Mouse (Mus musculus): ENCODE results near the gene Cdc14a. TPM values are rescaled to one million over a fixed set of nuclear protein-coding genes. Genes with fewer than 3 reads are reported as not detected.

Cdc14a gene
- polyA plus RNA-seq, 1 experiment from 2014 or later, result 15.7 TPM

Other genes starting within 250 kb of the Cdc14a start
- 2.1 and 3.7 TPM in 2 replicates for gene Gpr88, start 170.5 kb downstream of the Cdc14a start, polyA plus RNA-seq (2014; fragmentation: Nextera tagmentation; extraction: Ambion mirVana)
- 73.9 and 75.4 TPM in 2 replicates for gene Rtca, start 84.2 kb upstream of the Cdc14a start, polyA plus RNA-seq (2014; fragmentation: Nextera tagmentation; extraction: Ambion mirVana)
- 16.7 and 18.8 TPM in 2 replicates for gene Dbt, start 89.0 kb upstream of the Cdc14a start, polyA plus RNA-seq (2014; fragmentation: Nextera tagmentation; extraction: Ambion mirVana)
- gene Lrrc39, start 138.9 kb upstream of the Cdc14a start, polyA plus RNA-seq (2014; fragmentation: Nextera tagmentation; extraction: Ambion mirVana), result 0.80 and 1.1 TPM in 2 replicates
- gene Sass6, start 170.9 kb upstream of the Cdc14a start, polyA plus RNA-seq (2014; fragmentation: Nextera tagmentation; extraction: Ambion mirVana), result 25.5 and 27.9 TPM in 2 replicates
- 33.5 and 36.6 TPM in 2 replicates for gene Trmt13, start 190.6 kb upstream of the Cdc14a start, polyA plus RNA-seq (2014; fragmentation: Nextera tagmentation; extraction: Ambion mirVana)
- gene Mfsd14a, start 238.6 kb upstream of the Cdc14a start, polyA plus RNA-seq (2014; fragmentation: Nextera tagmentation; extraction: Ambion mirVana), result 96.8 and 102 TPM in 2 replicates